Mouse (Mus musculus) heart, adult 9 months (tissue): ENCODE measurements at regions not wholly inside any gene's neighbourhood (a gene's known extent, or its start where the extent isn't known, plus 50 kb on each side); places are given as distances from the start of the nearest gene placed in this dataset.

Experiments used
- DNase-seq, 2 experiments: peaks; one replicate each; pipeline ENCODE4 v3.0.0; 2022; ENCODE audit warnings: low spot score in 2 of 2

GRCm38 (mm10) chr6:133170548-133170947, 65.8 kb downstream of the Smim10l1 start:
- no peak for DNase-seq

- no peak for DNase-seq
Measured at GRCm38 (mm10) chr6:133171286-133171685, 66.6 kb downstream of the Smim10l1 start.

GRCm38 (mm10) chr6:133206173-133206572, 85.8 kb upstream of the 5530400C23Rik start:
- peak in 1 of 2 experiments; percentile 5 for DNase-seq
